13 mouse cellular contexts compared by ENCODE assay signal in the genomic region with DNA sequence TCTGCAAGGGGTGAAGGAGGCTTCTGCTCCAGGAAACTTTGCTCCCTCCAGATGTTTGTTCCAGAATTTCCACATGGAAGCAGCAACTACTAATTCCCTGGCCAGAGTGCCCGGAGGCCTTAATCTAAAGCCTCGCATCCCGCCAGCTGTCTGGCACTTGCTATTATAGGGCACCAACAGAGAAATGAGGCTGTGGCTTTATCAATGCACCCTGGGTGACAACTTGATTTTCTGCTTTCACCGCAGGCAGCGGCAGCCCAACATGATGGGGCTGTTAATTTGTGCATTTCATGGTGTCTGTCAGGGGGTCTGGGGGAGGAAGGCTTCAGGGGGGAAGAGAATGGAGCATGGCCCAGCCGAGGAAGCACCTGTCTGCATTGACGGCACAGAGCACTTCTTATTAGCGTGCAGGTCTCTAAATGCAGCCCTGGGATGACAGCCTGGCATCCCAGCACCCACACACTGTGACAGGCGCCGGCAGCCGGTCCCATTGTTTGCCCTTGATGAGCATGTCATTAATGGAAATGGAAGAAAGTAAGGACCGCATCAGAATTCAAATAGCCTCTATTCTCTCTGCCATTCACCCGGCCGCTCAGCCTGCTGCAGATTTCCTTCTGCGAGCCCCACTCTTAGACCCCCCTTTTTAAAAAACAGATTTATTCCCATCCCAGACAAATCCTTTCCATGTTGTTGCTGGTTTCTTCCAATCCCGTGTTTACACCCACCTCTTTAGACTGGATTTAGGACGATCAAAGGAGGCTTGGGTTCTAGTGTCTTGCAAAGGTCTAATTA.
DNase-seq lines count a peak whose midpoint lies in the region; ATAC-seq lines count a peak whose summit lies in the region.
"Had no signal": no experiment of that assay in that cellular context is flagged by ENCODE, and none has a peak within 500 bp of the region (broad histone marks: within the 10 kb centered on the region; RNA-seq: fewer than 3 reads in every experiment).

No protein-coding gene starts in this region.

- ATAC-seq in hindbrain, embryonic 15.5 days (ENCODE audit: low FRiP score, low read depth): peak; percentile 83
- ATAC-seq in neural tube, embryonic 11.5 days (ENCODE audit: insufficient read depth, low FRiP score, low TSS enrichment): peak; percentile 83
- ATAC-seq in cerebellum, adult (ENCODE audit: insufficient number of reproducible peaks, low FRiP score, low TSS enrichment): no peak
- ATAC-seq: lung, postnatal 0 days had no signal

- H3K4me1 ChIP-seq in forebrain, embryonic 10.5 days: peaks cover 28% of the 10 kb centered on the region
- H3K4me1 ChIP-seq in hindbrain, embryonic 15.5 days (replicated peaks): peaks cover 23% of the 10 kb centered on the region
- peaks cover 24% of the 10 kb centered on the region for H3K4me1 ChIP-seq in neural tube, embryonic 11.5 days (ENCODE audit: control insufficient read depth, insufficient read depth, low read length)
- H3K4me1 ChIP-seq in heart, embryonic 10.5 days: peaks cover 10% of the 10 kb centered on the region

- peaks cover 100% of the 10 kb centered on the region for H3K27me3 ChIP-seq in forebrain, embryonic 10.5 days (ENCODE audit: poor library complexity, severe bottlenecking)
- H3K27me3 ChIP-seq in hindbrain, embryonic 15.5 days: peaks cover 77% of the 10 kb centered on the region
- peaks cover 75% of the 10 kb centered on the region for H3K27me3 ChIP-seq in neural tube, embryonic 11.5 days (ENCODE audit: control insufficient read depth, insufficient read depth, low read length)
- H3K27me3 ChIP-seq in heart, embryonic 10.5 days (ENCODE audit: insufficient read depth, poor library complexity, severe bottlenecking): peaks cover 34% of the 10 kb centered on the region

- peak overlapping the region; percentile 28 for H3K4me2 ChIP-seq in hindbrain, embryonic 15.5 days
- peak overlapping the region; percentile 17; the same call in 1 of the 2 replicates for H3K4me2 ChIP-seq in neural tube, embryonic 11.5 days (ENCODE audit: low read depth)

- no peaks in the 10 kb centered on the region for H3K36me3 ChIP-seq in forebrain, embryonic 10.5 days (replicated peaks)
- no peaks in the 10 kb centered on the region for H3K36me3 ChIP-seq in hindbrain, embryonic 15.5 days
- H3K36me3 ChIP-seq in neural tube, embryonic 11.5 days (ENCODE audit: control insufficient read depth, insufficient read depth, low read length): no peaks in the 10 kb centered on the region
- H3K36me3 ChIP-seq in heart, embryonic 10.5 days: no peaks in the 10 kb centered on the region

- no peaks in the 10 kb centered on the region for H3K9me3 ChIP-seq in forebrain, embryonic 10.5 days
- H3K9me3 ChIP-seq in hindbrain, embryonic 15.5 days: no peaks in the 10 kb centered on the region
- H3K9me3 ChIP-seq in neural tube, embryonic 11.5 days (ENCODE audit: control insufficient read depth, low read length): no peaks in the 10 kb centered on the region
- no peaks in the 10 kb centered on the region for H3K9me3 ChIP-seq in heart, embryonic 10.5 days
- H3K9me3 ChIP-seq: G1E had no signal

- H3K4me3 ChIP-seq in forebrain, embryonic 10.5 days: peak overlapping the region; percentile 27; the same call in 1 of the 2 replicates
- H3K4me3 ChIP-seq in hindbrain, embryonic 15.5 days: no peak overlapping the region
- H3K4me3 ChIP-seq in neural tube, embryonic 11.5 days (ENCODE audit: low read depth, low read length): no peak overlapping the region
- no peak overlapping the region for H3K4me3 ChIP-seq in heart, embryonic 10.5 days

- 4% methylated on average over 17 of the region's 17 CpGs for WGBS in forebrain, embryonic 10.5 days
- WGBS in hindbrain, embryonic 15.5 days: 6% methylated on average over 17 of the region's 17 CpGs
- WGBS in neural tube, embryonic 11.5 days: 15% methylated on average over 17 of the region's 17 CpGs
- WGBS in heart, embryonic 10.5 days: 16% methylated on average over 17 of the region's 17 CpGs

- DNase-seq in brain, adult 2 months (ENCODE audit: low read depth, low spot score): peak; percentile 35
- DNase-seq in forebrain, embryonic 10.5 days (ENCODE audit: extremely low spot score, low spot score): no peak
- peak; percentile 71 for DNase-seq in neural tube, embryonic 11.5 days (ENCODE audit: low spot score)
- DNase-seq in thymus, postnatal 36 days: no peak
- no peak for DNase-seq in spleen, postnatal 10 days (ENCODE audit: low spot score in 2 of 2)
- no peak for DNase-seq in heart, embryonic 10.5 days (ENCODE audit: low spot score)
- DNase-seq: gastrocnemius, postnatal 10 days; kidney, adult 11 months had no signal

- no peak overlapping the region for H3K27ac ChIP-seq in forebrain, embryonic 10.5 days
- H3K27ac ChIP-seq in hindbrain, embryonic 15.5 days (replicated peaks): no peak overlapping the region
- H3K27ac ChIP-seq in neural tube, embryonic 11.5 days (ENCODE audit: low read depth, low read length): peak overlapping the region; percentile 60; the same call in 1 of the 2 replicates
- no peak overlapping the region for H3K27ac ChIP-seq in heart, embryonic 10.5 days
- H3K27ac ChIP-seq: stomach, postnatal 0 days had no signal

- H3K9ac ChIP-seq in hindbrain, embryonic 15.5 days: no peak overlapping the region
- H3K9ac ChIP-seq in neural tube, embryonic 11.5 days (ENCODE audit: low read length): no peak overlapping the region

Comparison
In these comparisons a context has a peak if more than half of its experiments do, and no peak if none do; other contexts are left out.
1. DNase-seq: peak in brain, adult 2 months (single experiment) and neural tube, embryonic 11.5 days (single experiment); none in forebrain, embryonic 10.5 days (single experiment), thymus, postnatal 36 days (0 of 2), spleen, postnatal 10 days (0 of 2) and heart, embryonic 10.5 days (single experiment).